Mouse (Mus musculus): ENCODE results near the gene Pcgf2.

Pcgf2 gene

DNA sequence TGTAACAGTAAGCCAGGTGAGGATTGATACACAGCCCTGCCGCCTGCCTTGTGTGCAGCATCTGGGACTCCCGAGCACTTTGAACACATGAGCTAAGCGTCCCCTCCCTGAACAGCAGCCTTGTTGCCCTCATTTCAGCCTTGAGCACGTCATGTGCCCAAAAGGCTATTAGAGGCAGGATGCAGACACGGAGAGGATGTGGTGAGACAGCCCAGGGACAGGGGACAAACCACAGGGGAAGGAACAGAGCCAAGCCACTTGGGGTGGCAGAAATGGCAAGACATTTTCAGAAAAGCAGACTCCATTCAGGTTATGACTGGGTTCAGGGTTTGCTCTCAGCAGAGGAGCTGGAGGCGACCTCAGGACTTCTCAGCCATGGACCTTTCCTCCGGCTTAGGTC is 28.0 kb upstream of the Pcgf2 start:
- Histone ChIP-seq H3K27me3 (ENCODE audit: insufficient read depth, low read length) (no peaks in the 10 kb centered on the region), H3K9me3 (ENCODE audit: low read length) (peaks cover 4% of the 10 kb centered on the region; the same call in 1 of the 2 replicates), H3K4me1 (replicated peaks; ENCODE audit: low read depth, low read length) (peaks cover 20% of the 10 kb centered on the region), H3K4me3 (replicated peaks; ENCODE audit: low read length) (no peak overlapping the region), H3K36me3 (ENCODE audit: insufficient read depth, low read length) (peaks cover 94% of the 10 kb centered on the region)
- TF ChIP-seq POU5F1 (IDR thresholded peaks at IDR 0.05; ENCODE audit: borderline replicate concordance, low read length) = no peak
- no peak for TF ChIP-seq NANOG (IDR thresholded peaks at IDR 0.05; ENCODE audit: borderline replicate concordance, low read length)
- no peak for TF ChIP-seq CTCF (conservative IDR thresholded peaks at IDR 0.05; ENCODE audit: low read length)

- Histone ChIP-seq H3K27me3 (ENCODE audit: insufficient read depth, low read length) (no peaks in the 10 kb centered on the region), H3K4me1 (replicated peaks; ENCODE audit: low read depth, low read length) (peaks cover 25% of the 10 kb centered on the region), H3K4me3 (replicated peaks; ENCODE audit: low read length) (no peak overlapping the region), H3K36me3 (ENCODE audit: insufficient read depth, low read length) (peaks cover 99% of the 10 kb centered on the region), H3K9me3 (ENCODE audit: low read length) (no peaks in the 10 kb centered on the region)
- TF ChIP-seq NANOG (IDR thresholded peaks at IDR 0.05; ENCODE audit: borderline replicate concordance, low read length) (no peak), CTCF (conservative IDR thresholded peaks at IDR 0.05; ENCODE audit: low read length) (no peak), POU5F1 (IDR thresholded peaks at IDR 0.05; ENCODE audit: borderline replicate concordance, low read length) (no peak)
Observed at GRCm38 (mm10) chr11:97723709-97724108, 23.4 kb upstream of the Pcgf2 start.

GRCm38 (mm10) chr11:97721338-97721737 is 21.0 kb upstream of the Pcgf2 start:
- no peaks in the 10 kb centered on the region for H3K27me3 ChIP-seq (ENCODE audit: insufficient read depth, low read length)

DNA sequence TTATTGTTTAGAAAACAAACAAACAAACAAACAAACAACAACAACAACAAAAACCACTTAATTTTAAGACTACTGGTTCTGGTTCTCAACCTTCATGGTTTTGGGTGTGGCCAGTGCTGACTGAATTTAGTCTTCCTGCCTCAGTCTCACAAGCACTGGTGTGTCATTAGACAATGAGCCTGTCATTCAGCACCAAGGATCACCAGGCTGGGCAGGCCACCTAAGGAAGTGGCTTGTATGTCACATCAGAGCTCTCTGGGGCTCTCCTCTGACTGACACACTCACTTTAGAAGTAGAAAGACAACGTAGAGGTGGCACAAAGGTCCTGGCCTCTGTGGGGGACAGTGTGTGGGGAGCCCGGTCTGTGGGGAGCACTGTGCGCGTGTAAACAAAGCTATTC is 18.7 kb upstream of the Pcgf2 start:
- no peak for TF ChIP-seq CTCF (conservative IDR thresholded peaks at IDR 0.05; ENCODE audit: low read length)
- no peak for TF ChIP-seq NANOG (IDR thresholded peaks at IDR 0.05; ENCODE audit: borderline replicate concordance, low read length)
- no peak for TF ChIP-seq POU5F1 (IDR thresholded peaks at IDR 0.05; ENCODE audit: borderline replicate concordance, low read length)
- Histone ChIP-seq H3K27me3 (ENCODE audit: insufficient read depth, low read length) (no peaks in the 10 kb centered on the region), H3K4me3 (replicated peaks; ENCODE audit: low read length) (no peak overlapping the region), H3K9me3 (ENCODE audit: low read length) (no peaks in the 10 kb centered on the region), H3K4me1 (replicated peaks; ENCODE audit: low read depth, low read length) (peaks cover 40% of the 10 kb centered on the region), H3K36me3 (ENCODE audit: insufficient read depth, low read length) (peaks cover 93% of the 10 kb centered on the region)

More at GRCm38 (mm10) chr11:97721338-97721737, 21.0 kb upstream of the Pcgf2 start:
- Histone ChIP-seq H3K36me3 (ENCODE audit: insufficient read depth, low read length) (peaks cover 99% of the 10 kb centered on the region), H3K4me1 (replicated peaks; ENCODE audit: low read depth, low read length) (peaks cover 37% of the 10 kb centered on the region), H3K4me3 (replicated peaks; ENCODE audit: low read length) (no peak overlapping the region), H3K9me3 (ENCODE audit: low read length) (no peaks in the 10 kb centered on the region)
- no peak for TF ChIP-seq CTCF (conservative IDR thresholded peaks at IDR 0.05; ENCODE audit: low read length)

- Histone ChIP-seq H3K9me3 (ENCODE audit: low read length) (no peaks in the 10 kb centered on the region), H3K4me1 (replicated peaks; ENCODE audit: low read depth, low read length) (peaks cover 47% of the 10 kb centered on the region), H3K36me3 (ENCODE audit: insufficient read depth, low read length) (peaks cover 93% of the 10 kb centered on the region), H3K27me3 (ENCODE audit: insufficient read depth, low read length) (no peaks in the 10 kb centered on the region), H3K4me3 (replicated peaks; ENCODE audit: low read length) (no peak overlapping the region)
- no peak for TF ChIP-seq NANOG (IDR thresholded peaks at IDR 0.05; ENCODE audit: borderline replicate concordance, low read length)
Observed at GRCm38 (mm10) chr11:97718281-97718860, 18.1 kb upstream of the Pcgf2 start.

DNA sequence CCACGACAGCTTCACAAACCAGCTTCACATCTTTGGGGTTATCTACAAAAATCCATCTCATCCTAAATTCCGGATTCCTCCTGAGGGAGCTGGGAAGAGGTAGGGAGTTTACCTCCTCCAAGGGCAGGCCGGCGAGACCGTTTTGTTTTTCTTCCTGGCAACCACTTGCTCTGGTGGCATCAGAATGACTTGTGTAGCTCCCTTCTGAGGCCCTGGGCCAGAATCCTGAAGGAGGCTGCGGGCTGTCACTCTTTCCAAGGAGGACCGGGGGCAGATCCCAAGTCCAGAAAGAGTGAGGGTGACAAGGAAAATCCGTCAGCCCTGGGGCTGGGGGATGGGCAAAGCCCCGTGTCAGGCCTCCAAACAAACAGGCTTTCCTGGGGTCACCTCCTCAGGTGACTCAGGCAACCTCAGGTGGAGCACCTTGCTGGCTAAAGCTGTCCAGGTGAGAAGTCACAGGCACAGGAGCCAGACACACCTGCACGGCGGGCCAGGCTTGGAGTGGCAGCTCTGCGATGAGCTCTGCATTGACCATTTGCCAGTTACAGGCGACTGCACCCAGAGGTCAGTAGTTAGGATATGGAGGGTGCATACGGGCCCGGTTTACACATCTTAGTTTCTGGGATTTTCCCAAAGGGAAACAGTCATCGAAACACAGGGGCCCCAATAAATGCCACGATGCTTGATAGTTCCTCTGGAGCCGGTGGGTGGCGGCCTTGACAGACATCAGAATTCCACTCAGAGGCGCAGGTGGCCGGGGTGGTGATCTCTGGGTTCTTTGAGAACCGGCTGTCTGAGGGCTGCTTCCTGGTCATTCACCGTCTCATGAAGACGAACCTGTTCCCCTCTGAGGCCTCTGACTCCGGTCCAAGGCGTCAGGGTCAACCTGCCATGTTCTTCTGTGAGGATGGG is 17.3 kb upstream of the Pcgf2 start:
- Histone ChIP-seq H3K36me3 (ENCODE audit: insufficient read depth, low read length) (peaks cover 95% of the 10 kb centered on the region), H3K27me3 (ENCODE audit: insufficient read depth, low read length) (no peaks in the 10 kb centered on the region), H3K9me3 (ENCODE audit: low read length) (no peaks in the 10 kb centered on the region), H3K4me1 (replicated peaks; ENCODE audit: low read depth, low read length) (peaks cover 52% of the 10 kb centered on the region), H3K4me3 (replicated peaks; ENCODE audit: low read length) (no peak overlapping the region)
- TF ChIP-seq CTCF (conservative IDR thresholded peaks at IDR 0.05; ENCODE audit: low read length) (no peak), POU5F1 (IDR thresholded peaks at IDR 0.05; ENCODE audit: borderline replicate concordance, low read length) (no peak), NANOG (IDR thresholded peaks at IDR 0.05; ENCODE audit: borderline replicate concordance, low read length) (no peak)

DNA sequence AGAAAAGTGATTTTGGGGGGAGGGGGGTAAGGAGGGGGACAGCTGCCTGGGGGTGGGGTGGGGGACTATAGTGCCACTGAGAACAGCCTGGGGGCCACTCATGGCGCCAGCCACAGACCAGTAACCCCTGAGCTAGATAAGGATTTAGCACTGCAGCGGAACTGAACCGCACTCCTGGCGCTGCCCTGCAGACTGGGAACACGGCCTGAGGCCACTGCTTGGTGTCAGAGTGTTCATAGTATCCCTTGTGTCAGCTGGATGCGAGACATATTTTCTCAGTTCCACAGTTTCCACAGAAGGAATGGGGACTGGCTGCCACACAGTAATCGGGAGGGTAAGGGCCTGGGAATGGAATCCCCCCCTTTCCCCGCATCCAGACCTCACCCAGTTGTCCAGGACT is 15.7 kb upstream of the Pcgf2 start:
- H3K27me3 ChIP-seq (ENCODE audit: insufficient read depth, low read length) = no peaks in the 10 kb centered on the region
- TF ChIP-seq POU5F1 (IDR thresholded peaks at IDR 0.05; ENCODE audit: borderline replicate concordance, low read length) (no peak), NANOG (IDR thresholded peaks at IDR 0.05; ENCODE audit: borderline replicate concordance, low read length) (no peak), CTCF (conservative IDR thresholded peaks at IDR 0.05; ENCODE audit: low read length) (no peak)
- peaks cover 95% of the 10 kb centered on the region for H3K36me3 ChIP-seq (ENCODE audit: insufficient read depth, low read length)
- no peak overlapping the region for H3K4me3 ChIP-seq (replicated peaks; ENCODE audit: low read length)
- peaks cover 68% of the 10 kb centered on the region for H3K4me1 ChIP-seq (replicated peaks; ENCODE audit: low read depth, low read length)
- H3K9me3 ChIP-seq (ENCODE audit: low read length) = no peaks in the 10 kb centered on the region

DNA sequence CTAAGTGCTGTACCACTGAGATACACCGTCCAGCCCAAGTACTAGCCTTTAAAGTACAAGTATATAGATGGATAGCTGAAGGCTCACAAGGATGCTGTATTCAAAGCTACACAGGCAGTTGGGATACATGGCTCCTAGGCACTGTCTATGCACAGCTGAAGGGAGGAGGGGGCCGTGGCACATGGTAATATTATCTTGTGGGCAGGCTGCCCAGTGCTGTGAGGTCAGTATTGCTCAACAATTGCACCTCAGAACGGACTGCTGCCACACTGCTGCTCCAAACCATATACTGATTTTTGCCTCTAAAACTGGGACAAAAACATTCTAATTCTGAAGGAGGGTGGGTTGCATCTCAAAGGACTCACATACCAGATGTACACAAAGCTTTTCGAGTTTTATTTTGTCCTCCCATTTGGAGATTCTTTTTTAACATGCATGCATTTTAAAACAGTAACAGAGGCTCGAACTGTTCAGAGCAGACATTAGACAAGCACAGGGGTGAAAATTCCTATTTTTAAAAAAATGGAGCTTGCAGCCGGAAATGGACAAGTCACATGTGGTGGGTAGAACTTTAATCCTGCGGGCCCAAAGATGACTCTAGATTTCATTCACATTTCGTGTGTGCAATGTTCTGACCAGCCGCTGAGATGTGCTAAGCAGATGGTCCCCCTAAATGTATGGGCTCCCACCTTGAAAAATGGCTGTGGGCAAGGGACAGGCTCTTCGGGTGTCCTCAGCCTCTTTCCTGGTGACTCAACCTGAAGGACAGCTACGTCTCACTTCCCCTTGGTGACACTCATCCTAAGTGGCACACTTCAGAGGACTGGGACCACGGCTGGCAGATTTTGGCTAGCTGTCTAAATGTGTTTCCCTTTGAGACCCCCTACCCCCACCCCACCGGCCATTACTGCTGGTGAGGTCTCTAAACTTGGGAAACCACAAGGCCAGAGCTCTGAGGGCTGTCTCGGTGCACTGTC is 14.8 kb upstream of the Pcgf2 start:
- Histone ChIP-seq H3K27me3 (ENCODE audit: insufficient read depth, low read length) (no peaks in the 10 kb centered on the region), H3K9me3 (ENCODE audit: low read length) (no peaks in the 10 kb centered on the region), H3K4me1 (replicated peaks; ENCODE audit: low read depth, low read length) (peaks cover 66% of the 10 kb centered on the region), H3K36me3 (ENCODE audit: insufficient read depth, low read length) (peaks cover 90% of the 10 kb centered on the region), H3K4me3 (replicated peaks; ENCODE audit: low read length) (no peak overlapping the region)
- TF ChIP-seq CTCF (conservative IDR thresholded peaks at IDR 0.05; ENCODE audit: low read length) = no peak
- no peak for TF ChIP-seq POU5F1 (IDR thresholded peaks at IDR 0.05; ENCODE audit: borderline replicate concordance, low read length)
- TF ChIP-seq NANOG (IDR thresholded peaks at IDR 0.05; ENCODE audit: borderline replicate concordance, low read length) = no peak
